8 mouse cellular contexts compared by ENCODE assay signal in genomic region chr10:127748847-127749612, GRCm38 (mm10). TPM values are rescaled to one million over a fixed set of nuclear protein-coding genes. Genes with fewer than 3 reads are reported as not detected.
DNase-seq lines count a peak whose midpoint lies in the region; ATAC-seq and TF ChIP-seq lines count a peak whose summit lies in the region.
"Had no signal": no experiment of that assay in that cellular context is flagged by ENCODE, and none has a peak within 500 bp of the region (broad histone marks: within the 10 kb centered on the region; RNA-seq: fewer than 3 reads in every experiment).

No protein-coding gene starts in this region.

- no peak overlapping the region for H3K9ac ChIP-seq in embryonic facial prominence, embryonic 14.5 days (ENCODE audit: low read depth, low read length)
- no peak overlapping the region for H3K9ac ChIP-seq in intestine, postnatal 0 days (ENCODE audit: low read depth, low read length)
- H3K9ac ChIP-seq in liver, postnatal 0 days (replicated peaks): peak overlapping the region; percentile 53
- H3K9ac ChIP-seq: limb, embryonic 15.5 days had no signal

- TF ChIP-seq CTCF in intestine, postnatal 0 days (IDR thresholded peaks at IDR 0.05; ENCODE audit: low read depth): no peak
- TF ChIP-seq CTCF in liver, postnatal 0 days (IDR thresholded peaks at IDR 0.05; ENCODE audit: low read depth): no peak

- peak; percentile 72 for TF ChIP-seq EP300 in liver, postnatal 0 days (IDR thresholded peaks at IDR 0.05; ENCODE audit: low read depth)

- no peak for ATAC-seq in embryonic facial prominence, embryonic 14.5 days (ENCODE audit: low read depth)
- 0 out of 2 replicates have a peak, but pooled peaks have one; percentile 4 for ATAC-seq in intestine, postnatal 0 days
- ATAC-seq in liver, postnatal 0 days: peak; percentile 81

- DNase-seq in adrenal gland, adult 8-10 months: peak; percentile 89
- DNase-seq in embryonic facial prominence, embryonic 14.5 days (ENCODE audit: low spot score): no peak
- DNase-seq in liver, postnatal 0 days: peak; percentile 74
- no peak for DNase-seq in cerebellum, adult 9-11 months
- DNase-seq in frontal cortex, postnatal 14 days (ENCODE audit: low spot score in 2 of 2): no peak
- DNase-seq in left cerebral cortex, adult 9 months (ENCODE audit: low spot score in 2 of 2): no peak

- H3K36me3 ChIP-seq in embryonic facial prominence, embryonic 14.5 days (ENCODE audit: control insufficient read depth, insufficient read depth, low read length): peaks cover 41% of the 10 kb centered on the region
- H3K36me3 ChIP-seq in intestine, postnatal 0 days (ENCODE audit: control insufficient read depth, insufficient read depth): peaks cover 28% of the 10 kb centered on the region
- peaks cover 11% of the 10 kb centered on the region for H3K36me3 ChIP-seq in liver, postnatal 0 days (replicated peaks; ENCODE audit: insufficient read depth, low read length)

- no peak overlapping the region for H3K4me3 ChIP-seq in embryonic facial prominence, embryonic 14.5 days (ENCODE audit: low read depth, low read length)
- H3K4me3 ChIP-seq in intestine, postnatal 0 days (ENCODE audit: low read depth, low read length): no peak overlapping the region
- peak overlapping the region; percentile 24 for H3K4me3 ChIP-seq in liver, postnatal 0 days (ENCODE audit: low read depth, low read length)
- H3K4me3 ChIP-seq: limb, embryonic 15.5 days had no signal

- no peak overlapping the region for H3K27ac ChIP-seq in embryonic facial prominence, embryonic 14.5 days (replicated peaks; ENCODE audit: low read depth, low read length)
- no peak overlapping the region for H3K27ac ChIP-seq in intestine, postnatal 0 days (ENCODE audit: low read depth, low read length)
- peak overlapping the region; percentile 93 for H3K27ac ChIP-seq in liver, postnatal 0 days (ENCODE audit: low read depth)
- H3K27ac ChIP-seq: limb, embryonic 15.5 days had no signal

- no peaks in the 10 kb centered on the region for H3K27me3 ChIP-seq in embryonic facial prominence, embryonic 14.5 days (replicated peaks; ENCODE audit: control insufficient read depth, insufficient read depth, low read length)
- no peaks in the 10 kb centered on the region for H3K27me3 ChIP-seq in intestine, postnatal 0 days (replicated peaks; ENCODE audit: control insufficient read depth, insufficient read depth, low read length)
- no peaks in the 10 kb centered on the region for H3K27me3 ChIP-seq in liver, postnatal 0 days (ENCODE audit: insufficient read depth, low read length)
- H3K27me3 ChIP-seq: limb, embryonic 15.5 days had no signal

- 6% methylated on average over 7 of the region's 8 CpGs for WGBS in embryonic facial prominence, embryonic 14.5 days
- 11% methylated on average over 8 of the region's 8 CpGs for WGBS in intestine, postnatal 0 days
- 14% methylated on average over 8 of the region's 8 CpGs for WGBS in liver, postnatal 0 days (ENCODE audit: insufficient replicate concordance)

- H3K4me2 ChIP-seq in embryonic facial prominence, embryonic 14.5 days (ENCODE audit: low read depth, low read length): peak overlapping the region; percentile 37; the same call in 1 of the 2 replicates
- no peak overlapping the region for H3K4me2 ChIP-seq in intestine, postnatal 0 days (replicated peaks; ENCODE audit: low read depth)
- peak overlapping the region; percentile 53 for H3K4me2 ChIP-seq in liver, postnatal 0 days (ENCODE audit: low read depth, low read length)

- H3K4me1 ChIP-seq in embryonic facial prominence, embryonic 14.5 days (ENCODE audit: control insufficient read depth, insufficient read depth, low read length): no peaks in the 10 kb centered on the region
- H3K4me1 ChIP-seq in intestine, postnatal 0 days (replicated peaks; ENCODE audit: control insufficient read depth, insufficient read depth, low read length): 0 out of 2 replicates have a peak, but pooled peaks cover 8% of the 10 kb centered on the region
- peaks cover 36% of the 10 kb centered on the region for H3K4me1 ChIP-seq in liver, postnatal 0 days (ENCODE audit: insufficient read depth)

- H3K9me3 ChIP-seq in embryonic facial prominence, embryonic 14.5 days (ENCODE audit: control insufficient read depth, low read length): no peaks in the 10 kb centered on the region
- H3K9me3 ChIP-seq in intestine, postnatal 0 days (ENCODE audit: control insufficient read depth): no peaks in the 10 kb centered on the region
- H3K9me3 ChIP-seq in liver, postnatal 0 days (ENCODE audit: low read length): no peaks in the 10 kb centered on the region
- H3K9me3 ChIP-seq: limb, embryonic 15.5 days had no signal

RNA-seq across cellular contexts. Expression of gene Gpr182, which starts 2.5 kb away (rescaled TPM):
- 10 to 100 TPM in 3 of 4 experiments, 1 to 10 TPM in 1; 9.8 to 13.2 (median 10.4) TPM for total RNA-seq in adrenal gland, adult 8-10 months (2022)
- polyA plus RNA-seq in embryonic facial prominence, embryonic 14.5 days (2014; fragmentation: Nextera tagmentation; extraction: Ambion mirVana): 0.63 and 0.67 TPM in 2 replicates
- polyA plus RNA-seq in intestine, postnatal 0 days (2015; fragmentation: Nextera tagmentation; extraction: Ambion mirVana): 0.81 and 1.2 TPM in 2 replicates
- polyA plus RNA-seq in liver, postnatal 0 days (2015; fragmentation: Nextera tagmentation; extraction: Ambion mirVana): 16.1 and 17.3 TPM in 2 replicates

RNA-seq across cellular contexts. Expression of gene Zbtb39, which starts 9.7 kb away (rescaled TPM):
- total RNA-seq in adrenal gland, adult 8-10 months (2022): 10 to 100 TPM; 11.9 to 20.9 (median 15.8) TPM
- polyA plus RNA-seq in embryonic facial prominence, embryonic 14.5 days (2014; fragmentation: Nextera tagmentation; extraction: Ambion mirVana): 3.1 and 3.7 TPM in 2 replicates
- 1.3 and 1.6 TPM in 2 replicates for polyA plus RNA-seq in intestine, postnatal 0 days (2015; fragmentation: Nextera tagmentation; extraction: Ambion mirVana)
- 1.0 and 1.1 TPM in 2 replicates for polyA plus RNA-seq in liver, postnatal 0 days (2015; fragmentation: Nextera tagmentation; extraction: Ambion mirVana)

RNA-seq across cellular contexts. Expression of gene Rdh1, which starts 10.5 kb away (rescaled TPM):
- total RNA-seq in adrenal gland, adult 8-10 months (2022): 1 to 10 TPM; 4.0 to 5.4 (median 4.4) TPM
- polyA plus RNA-seq in embryonic facial prominence, embryonic 14.5 days (2014; fragmentation: Nextera tagmentation; extraction: Ambion mirVana): 0.10 and 0.11 TPM in 2 replicates
- 0.10 and 0.12 TPM in 2 replicates for polyA plus RNA-seq in intestine, postnatal 0 days (2015; fragmentation: Nextera tagmentation; extraction: Ambion mirVana)
- polyA plus RNA-seq in liver, postnatal 0 days (2015; fragmentation: Nextera tagmentation; extraction: Ambion mirVana): 0.20 TPM in 2 replicates

RNA-seq across cellular contexts. Expression of gene Rdh16f1, which starts 10.6 kb away (rescaled TPM):
- total RNA-seq in adrenal gland, adult 8-10 months (2022): 1 to 10 TPM; 4.8 to 9.8 (median 6.6) TPM
- 0.29 TPM in 1 of 2 replicates, not detected in the other for polyA plus RNA-seq in embryonic facial prominence, embryonic 14.5 days (2014; fragmentation: Nextera tagmentation; extraction: Ambion mirVana)
- 0.10 and 0.43 TPM in 2 replicates for polyA plus RNA-seq in intestine, postnatal 0 days (2015; fragmentation: Nextera tagmentation; extraction: Ambion mirVana)
- 0.69 TPM in 1 of 2 replicates, not detected in the other for polyA plus RNA-seq in liver, postnatal 0 days (2015; fragmentation: Nextera tagmentation; extraction: Ambion mirVana)

RNA-seq across cellular contexts. Expression of gene Tac2, which starts 24.8 kb away (rescaled TPM):
- total RNA-seq in adrenal gland, adult 8-10 months (2022): not detected
- 0.54 TPM in 1 of 2 replicates, not detected in the other for polyA plus RNA-seq in embryonic facial prominence, embryonic 14.5 days (2014; fragmentation: Nextera tagmentation; extraction: Ambion mirVana)
- not detected in 2 replicates for polyA plus RNA-seq in intestine, postnatal 0 days (2015; fragmentation: Nextera tagmentation; extraction: Ambion mirVana)
- polyA plus RNA-seq in liver, postnatal 0 days (2015; fragmentation: Nextera tagmentation; extraction: Ambion mirVana): 1.9 and 2.3 TPM in 2 replicates

Comparison
In these comparisons a context has a peak if more than half of its experiments do, and no peak if none do; other contexts are left out.
1. DNase-seq: peak in adrenal gland, adult 8-10 months (single experiment) and liver, postnatal 0 days (single experiment); none in embryonic facial prominence, embryonic 14.5 days (single experiment), cerebellum, adult 9-11 months (single experiment), frontal cortex, postnatal 14 days (0 of 2) and left cerebral cortex, adult 9 months (0 of 2).